Mouse (Mus musculus) kidney, postnatal 0 days (tissue): ENCODE measurements around the gene Ptprm. TPM values are rescaled to one million over a fixed set of nuclear protein-coding genes. Genes with fewer than 3 reads are reported as not detected.

ENCODE experiments used
- ATAC-seq: fragments of 200-750 bp; cut with Nextera tagmentation; replicated peaks from 2 replicates; pipeline ENCODE4 v1.8.0; 2017; ENCODE audit warnings: low read depth, moderate number of reproducible peaks, moderate TSS enrichment, moderate library complexity; ENCODE audit not compliant: low FRiP score
- DNase-seq: peaks from one replicate; pipeline ENCODE4 v3.0.0-alpha.2; 2016; ENCODE audit warnings: low spot score
- H3K27ac ChIP-seq: fragments of 300-500 bp; sonication (generic); 2 replicates; pipeline ENCODE4 v1.5.1; 2014; ENCODE audit warnings: mild to moderate bottlenecking
- H3K27me3 ChIP-seq: fragments of 300-500 bp; sonication (generic); 2 replicates; pipeline ENCODE4 v1.6.1; 2014; ENCODE audit warnings: low read length, mixed read lengths; ENCODE audit not compliant: insufficient read depth
- H3K36me3 ChIP-seq: fragments of 300-500 bp; sonication (generic); 2 replicates; pipeline ENCODE4 v1.6.1; 2014; ENCODE audit warnings: low read length, mixed read lengths; ENCODE audit not compliant: insufficient read depth
- H3K4me1 ChIP-seq: fragments of 300-500 bp; sonication (generic); replicated peaks from 2 replicates; pipeline ENCODE4 v1.6.1; 2014; ENCODE audit warnings: antibody characterized with exemption, low read length, mixed read lengths; ENCODE audit not compliant: insufficient read depth
- H3K4me2 ChIP-seq: fragments of 300-500 bp; sonication (generic); 2 replicates; pipeline ENCODE4 v1.6.1; 2014; ENCODE audit warnings: mild to moderate bottlenecking, low read length, moderate library complexity, mixed read lengths
- H3K4me3 ChIP-seq: fragments of 300-500 bp; sonication (generic); replicated peaks from 2 replicates; pipeline ENCODE4 v1.5.1; 2014; ENCODE audit warnings: low read depth, low read length
- H3K9ac ChIP-seq: fragments of 300-500 bp; sonication (generic); 2 replicates; pipeline ENCODE4 v1.6.1; 2014; ENCODE audit warnings: low read depth, low read length
- H3K9me3 ChIP-seq: fragments of 300-500 bp; sonication (generic); replicated peaks from 2 replicates; pipeline ENCODE4 v1.6.1; 2016; ENCODE audit warnings: low read length, inconsistent platforms, mixed read lengths
- CTCF ChIP-seq: IDR thresholded peaks from 2 replicates; pipeline ENCODE4 v1.5.1; 2016; ENCODE audit warnings: antibody characterized with exemption, low read depth, mild to moderate bottlenecking, moderate library complexity
- WGBS: fragments of 180-500 bp; shearing (Covaris S2); extraction: QIAGEN DNeasy Blood & Tissue Kit; methylation state at CpG from one replicate; pipeline ENCODE4 v1.1.7; 2014; 5-methylcytosine and 5-hydroxymethylcytosine counted together
- microRNA-seq: library from miRNA; unstranded; fragments of <30 nt; microRNA quantifications from one replicate; pipeline ENCODE4, GENCODE M21; 2016
- polyA plus RNA-seq: library from polyadenylated mRNA; unstranded; fragments of >200 nt; fragmentation: Nextera tagmentation; extraction: Ambion mirVana; gene quantifications from 2 replicates; pipeline ENCODE4 v1.2.1, GENCODE M21; 2015

The Ptprm gene
- polyA plus RNA-seq, 1 experiment from 2014 or later, result 13.7 TPM

DNA sequence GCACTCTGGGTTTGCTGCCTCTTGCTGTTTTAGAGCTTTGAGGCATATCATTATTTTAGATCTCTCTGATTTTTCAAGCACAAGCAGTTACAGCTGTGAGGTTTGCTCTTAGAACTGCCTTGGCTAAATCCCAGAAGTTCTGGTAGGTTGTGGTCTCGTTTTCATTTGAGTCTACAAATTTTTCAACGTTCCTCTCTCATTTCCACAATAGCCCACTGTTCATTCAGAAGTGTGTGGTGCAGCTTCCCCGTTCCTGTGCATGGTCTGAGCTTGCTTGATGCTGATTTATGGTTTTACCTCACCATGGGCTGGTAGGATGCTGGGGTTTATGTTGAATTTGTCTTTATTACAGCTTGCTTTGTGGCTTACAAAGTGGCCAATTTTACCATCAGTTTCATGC is 695.0 kb downstream of the Ptprm start:
- DNase-seq, result peak; percentile 14
- H3K36me3 ChIP-seq, result 0 out of 2 replicates have a peak, but pooled peaks cover 2% of the 10 kb centered on the region
- WGBS, result 27% methylated on average over 3 of the region's 3 CpGs
- no peaks in the 10 kb centered on the region for H3K9me3 ChIP-seq
- TF ChIP-seq CTCF, result no peak
- no peak overlapping the region for H3K27ac ChIP-seq
- H3K27me3 ChIP-seq, result no peaks in the 10 kb centered on the region
- ATAC-seq, result no peak
- H3K4me3 ChIP-seq, result no peak overlapping the region
- no peak overlapping the region for H3K4me2 ChIP-seq
- no peak overlapping the region for H3K9ac ChIP-seq
- no peaks in the 10 kb centered on the region for H3K4me1 ChIP-seq

DNA sequence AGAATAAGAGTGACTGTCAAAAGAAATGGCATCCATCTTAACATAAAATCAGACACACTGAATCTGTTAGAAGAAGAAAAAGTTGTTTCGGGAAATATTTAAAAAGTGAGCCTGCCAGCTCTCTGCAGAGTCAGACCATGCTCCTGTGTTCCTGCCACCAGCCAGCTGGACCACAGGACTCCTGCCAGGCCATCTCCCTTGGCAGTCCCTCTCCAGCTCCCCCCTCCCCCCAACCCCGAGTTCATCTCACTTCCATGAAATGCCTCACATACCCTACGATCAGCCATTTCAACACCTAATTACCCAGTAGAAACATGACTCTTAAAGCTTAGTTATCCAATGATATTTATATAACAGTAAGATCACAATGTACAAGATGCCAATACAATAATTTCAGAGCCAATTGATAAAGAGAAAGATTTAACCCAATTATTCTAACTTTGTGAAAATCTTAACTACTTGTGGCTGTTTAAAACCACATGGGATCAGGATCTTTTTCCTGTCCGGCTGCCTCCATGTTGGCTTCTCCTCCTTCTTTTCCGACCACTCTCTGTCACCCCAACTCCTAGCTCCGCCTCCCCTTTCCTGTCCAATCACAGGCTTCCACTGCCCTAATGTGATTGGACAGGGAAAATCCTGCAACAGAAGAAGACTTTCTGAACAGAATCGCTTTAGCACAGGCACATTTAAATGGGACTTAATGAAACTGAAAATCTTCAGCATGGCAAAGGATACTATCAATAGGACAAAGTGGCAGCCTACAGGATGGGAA is 716.1 kb downstream of the Ptprm start:
- no peak for TF ChIP-seq CTCF
- no peak for DNase-seq

DNA sequence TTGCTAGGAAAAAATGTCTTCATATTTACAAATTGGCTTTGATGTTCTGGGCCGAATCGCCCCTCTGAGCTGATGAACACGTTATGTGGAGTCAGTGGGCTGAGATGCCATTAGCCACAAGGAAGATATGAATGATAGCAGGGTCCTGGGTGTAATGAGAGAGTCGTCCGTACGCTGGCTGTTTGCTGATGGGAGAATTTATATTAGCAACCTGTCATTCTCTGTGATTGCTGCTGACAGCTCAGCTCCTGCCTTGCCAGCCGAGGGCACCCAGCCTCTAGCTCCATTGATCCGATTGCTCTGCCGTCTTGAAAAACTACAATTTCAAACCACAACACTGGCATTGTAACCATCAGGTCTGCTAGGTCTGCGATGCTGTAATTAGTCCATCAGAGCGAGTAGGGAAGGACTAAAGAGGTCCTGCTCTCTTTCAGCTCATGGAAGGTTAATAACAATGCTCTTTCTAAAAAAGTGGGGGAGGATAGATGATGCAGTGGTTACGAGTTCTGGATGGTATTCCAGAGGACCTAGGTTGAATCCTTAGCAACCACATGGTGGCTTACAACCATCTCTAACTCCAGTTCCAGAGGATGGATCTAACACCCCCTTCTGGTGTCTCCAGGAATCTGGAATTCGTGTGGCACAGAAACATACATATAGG is 734.1 kb downstream of the Ptprm start:
- no peak for DNase-seq
- 70% methylated on average over 13 of the region's 13 CpGs for WGBS
- H3K4me1 ChIP-seq, result no peaks in the 10 kb centered on the region
- no peaks in the 10 kb centered on the region for H3K36me3 ChIP-seq
- H3K9me3 ChIP-seq, result no peaks in the 10 kb centered on the region
- no peaks in the 10 kb centered on the region for H3K27me3 ChIP-seq
- H3K9ac ChIP-seq, result no peak overlapping the region
- no peak for TF ChIP-seq CTCF
- no peak for ATAC-seq
- no peak overlapping the region for H3K4me3 ChIP-seq
- no peak overlapping the region for H3K4me2 ChIP-seq
- no peak overlapping the region for H3K27ac ChIP-seq

More for the DNA sequence above, 716.1 kb downstream of the Ptprm start:
- ATAC-seq, result no peak
- Histone ChIP-seq H3K9ac (no peak overlapping the region), H3K27me3 (no peaks in the 10 kb centered on the region), H3K4me2 (no peak overlapping the region), H3K4me3 (no peak overlapping the region), H3K27ac (no peak overlapping the region), H3K36me3 (no peaks in the 10 kb centered on the region), H3K4me1 (no peaks in the 10 kb centered on the region), H3K9me3 (no peaks in the 10 kb centered on the region)
- WGBS, result 80% methylated on average over 7 of the region's 7 CpGs

DNA sequence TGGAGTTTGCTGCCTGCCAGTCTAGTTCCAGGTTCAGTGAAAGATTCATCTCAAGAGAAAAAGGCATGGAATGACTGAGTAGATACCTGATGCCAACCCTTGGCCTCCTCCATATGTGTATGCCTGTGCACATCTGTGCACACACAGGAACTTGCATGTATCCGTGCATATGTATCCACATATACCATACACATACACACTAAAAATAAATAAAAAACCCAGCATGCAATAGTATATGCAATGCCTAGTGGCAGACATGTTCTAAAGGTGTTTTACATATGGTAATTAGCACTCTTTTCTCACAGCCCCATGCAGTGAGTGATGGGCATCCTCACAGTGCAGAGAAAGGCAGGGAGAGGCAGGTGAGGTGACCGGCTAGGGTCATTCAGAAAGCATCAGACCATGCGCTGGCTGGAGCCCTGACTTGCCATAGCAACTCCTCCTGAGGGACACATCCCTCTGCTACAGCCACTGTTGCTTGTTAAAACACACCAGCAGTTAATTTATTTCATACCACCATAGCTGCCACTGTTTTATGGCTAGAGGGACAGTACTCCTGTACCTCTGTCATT is 734.9 kb downstream of the Ptprm start:
- TF ChIP-seq CTCF, result no peak
- no peaks in the 10 kb centered on the region for H3K4me1 ChIP-seq
- H3K9me3 ChIP-seq, result no peaks in the 10 kb centered on the region
- no peak for ATAC-seq
- H3K36me3 ChIP-seq, result no peaks in the 10 kb centered on the region
- H3K4me2 ChIP-seq, result no peak overlapping the region
- no peak overlapping the region for H3K9ac ChIP-seq
- 52% methylated on average over 3 of the region's 3 CpGs for WGBS
- no peak for DNase-seq
- H3K27ac ChIP-seq, result no peak overlapping the region
- H3K4me3 ChIP-seq, result no peak overlapping the region
- H3K27me3 ChIP-seq, result no peaks in the 10 kb centered on the region

Small RNA genes lying within 50 kb of the gene (microRNA-seq; reads per million reads assigned to microRNA genes)
- gene Mir5709, result 0.60 reads per million
